Mouse (Mus musculus): ENCODE data around the gene Lgi4. TPM values are rescaled to one million over a fixed set of nuclear protein-coding genes. Genes with fewer than 3 reads are reported as not detected.
A peak's percentile ranks its signal among the peaks of the same experiment; 100 is the strongest.

The Lgi4 gene
- polyA plus RNA-seq (2015; fragmentation: Nextera tagmentation; extraction: Ambion mirVana) = 0.92 and 1.7 TPM in 2 replicates

DNA sequence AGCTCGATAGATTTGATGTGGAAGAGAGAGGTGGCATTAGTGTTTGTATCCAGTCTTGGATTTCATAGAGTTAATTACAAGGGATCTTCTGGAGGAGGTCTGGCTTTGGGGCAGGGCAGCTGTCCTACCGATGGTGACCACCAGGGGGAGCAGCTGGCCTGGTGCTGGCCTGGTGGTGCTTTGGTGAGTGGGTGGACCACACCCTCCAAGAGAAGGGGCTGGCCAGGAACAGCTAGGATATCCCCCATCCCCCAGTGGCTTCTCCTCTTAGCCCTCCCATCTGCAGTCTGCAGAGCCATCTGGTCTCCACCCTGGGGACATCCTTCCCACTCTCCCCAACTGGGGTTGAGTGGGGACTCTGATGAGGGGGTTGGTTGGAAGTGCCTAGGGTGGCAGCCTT, at the start of gene Lgi4:
TSS of gene Lgi4 (plus strand) at position 235 of the 400 bp plus-strand sequence.
- Histone ChIP-seq H3K4me3 (replicated peaks; ENCODE audit: low read length) (no peak within 1 kb of the TSS), H3K4me1 (ENCODE audit: control insufficient read depth, insufficient read depth, low read length) (peaks cover 10% of the 10 kb centered on the region; the same call in 1 of the 2 replicates), H3K9me3 (replicated peaks; ENCODE audit: control insufficient read depth, low read length) (no peaks in the 10 kb centered on the region), H3K27me3 (ENCODE audit: control insufficient read depth, insufficient read depth, low read length) (no peaks in the 10 kb centered on the region), H3K27ac (ENCODE audit: low read length) (no peak within 1 kb of the TSS), H3K36me3 (ENCODE audit: control insufficient read depth, insufficient read depth, low read length) (no peaks in the 10 kb centered on the region), H3K9ac (ENCODE audit: low read length) (peak within 1 kb of the TSS; percentile 26; the same call in 1 of the 2 replicates), H3K4me2 (ENCODE audit: low read depth, low read length) (no peak within 1 kb of the TSS)
- peak; percentile 41 for ATAC-seq (ENCODE audit: insufficient read depth, low FRiP score)
- 4% methylated on average over 2 of the region's 2 CpGs for WGBS

GRCm38 (mm10) chr7:31012971-31013370, 46.2 kb upstream of the Lgi4 start:
- Histone ChIP-seq H3K9ac (ENCODE audit: low read length) (no peak overlapping the region), H3K36me3 (ENCODE audit: control insufficient read depth, insufficient read depth, low read length) (no peaks in the 10 kb centered on the region), H3K4me1 (ENCODE audit: control insufficient read depth, insufficient read depth, low read length) (0 out of 2 replicates have a peak, but pooled peaks cover 5% of the 10 kb centered on the region), H3K27ac (ENCODE audit: low read length) (no peak overlapping the region), H3K4me2 (ENCODE audit: low read depth, low read length) (no peak overlapping the region), H3K9me3 (replicated peaks; ENCODE audit: control insufficient read depth, low read length) (no peaks in the 10 kb centered on the region), H3K4me3 (replicated peaks; ENCODE audit: low read length) (no peak overlapping the region), H3K27me3 (ENCODE audit: control insufficient read depth, insufficient read depth, low read length) (no peaks in the 10 kb centered on the region)
- 71% methylated on average over 5 of the region's 5 CpGs for WGBS
- no peak for ATAC-seq (ENCODE audit: insufficient read depth, low FRiP score)

DNA sequence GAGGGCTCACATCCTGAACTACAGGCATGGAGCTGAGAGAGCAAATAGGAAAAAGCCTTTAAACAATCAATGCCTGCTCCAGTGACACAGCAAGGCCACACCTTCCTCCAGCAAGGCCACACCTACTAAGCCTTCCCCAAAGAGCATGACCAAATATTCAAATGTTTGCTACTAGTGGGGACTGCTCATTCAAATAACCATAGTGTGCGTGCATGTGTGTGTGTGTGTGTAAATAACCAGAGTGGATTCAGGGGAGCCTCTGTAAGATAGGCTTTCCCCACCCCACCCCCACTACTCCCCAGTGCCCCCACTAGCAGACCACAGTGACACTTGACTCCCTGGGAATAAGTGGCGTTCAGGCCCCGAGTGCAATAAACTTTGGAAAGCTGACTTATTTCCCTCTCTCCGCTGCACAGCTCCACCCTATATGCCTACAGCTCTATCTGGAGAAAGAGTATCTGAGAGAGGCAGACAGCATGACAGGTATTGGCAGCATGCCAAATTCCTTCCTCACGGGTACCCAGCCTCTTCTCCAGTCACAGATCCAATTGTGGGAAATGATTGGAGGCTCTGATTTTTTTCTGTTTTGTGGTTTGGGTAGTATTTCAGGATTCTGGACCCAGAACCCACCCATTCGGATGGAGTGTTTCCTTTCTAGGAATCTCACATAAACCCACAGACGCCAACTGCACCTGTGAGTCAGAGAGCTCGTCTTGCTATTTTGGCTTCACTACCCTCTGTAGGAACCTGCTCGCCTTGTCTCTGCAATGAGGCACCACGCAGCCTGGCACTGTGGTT, 41.8 kb upstream of the Lgi4 start:
- WGBS = 31% methylated on average over 10 of the region's 10 CpGs
- H3K27ac ChIP-seq (ENCODE audit: low read length) = 0 out of 2 replicates have a peak overlapping the region, but pooled peaks have one; percentile 41
- 0 out of 2 replicates have a peak, but pooled peaks cover 5% of the 10 kb centered on the region for H3K4me1 ChIP-seq (ENCODE audit: control insufficient read depth, insufficient read depth, low read length)
- H3K27me3 ChIP-seq (ENCODE audit: control insufficient read depth, insufficient read depth, low read length) = no peaks in the 10 kb centered on the region
- H3K9me3 ChIP-seq (replicated peaks; ENCODE audit: control insufficient read depth, low read length) = no peaks in the 10 kb centered on the region
- peak; percentile 76 for ATAC-seq (ENCODE audit: insufficient read depth, low FRiP score)
- no peak overlapping the region for H3K4me3 ChIP-seq (replicated peaks; ENCODE audit: low read length)
- no peaks in the 10 kb centered on the region for H3K36me3 ChIP-seq (ENCODE audit: control insufficient read depth, insufficient read depth, low read length)
- no peak overlapping the region for H3K4me2 ChIP-seq (ENCODE audit: low read depth, low read length)
- no peak overlapping the region for H3K9ac ChIP-seq (ENCODE audit: low read length)

DNA sequence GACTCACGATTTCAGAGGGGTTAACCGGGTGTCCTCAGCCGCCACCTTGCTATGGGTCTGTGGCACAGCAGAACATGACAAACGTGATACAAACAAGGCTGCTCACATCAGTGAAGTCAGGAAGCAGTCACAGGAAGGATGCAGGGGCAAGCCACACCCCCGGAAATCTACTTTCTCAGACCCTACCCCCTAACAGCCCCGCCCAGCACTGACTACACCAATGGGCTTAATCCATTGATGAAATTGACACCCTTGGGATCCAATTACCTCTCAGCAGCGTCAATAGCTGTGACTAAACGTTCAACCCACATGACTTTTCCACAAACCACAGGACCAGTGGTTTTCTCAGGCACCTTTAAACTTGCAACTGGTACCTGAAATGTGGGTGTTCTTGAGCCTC, 30.5 kb upstream of the Lgi4 start:
- ATAC-seq (ENCODE audit: insufficient read depth, low FRiP score) = no peak
- H3K36me3 ChIP-seq (ENCODE audit: control insufficient read depth, insufficient read depth, low read length) = no peaks in the 10 kb centered on the region
- H3K9me3 ChIP-seq (replicated peaks; ENCODE audit: control insufficient read depth, low read length) = no peaks in the 10 kb centered on the region
- H3K9ac ChIP-seq (ENCODE audit: low read length) = no peak overlapping the region
- H3K4me3 ChIP-seq (replicated peaks; ENCODE audit: low read length) = no peak overlapping the region
- 65% methylated on average over 8 of the region's 8 CpGs for WGBS
- H3K27ac ChIP-seq (ENCODE audit: low read length) = no peak overlapping the region
- no peak overlapping the region for H3K4me2 ChIP-seq (ENCODE audit: low read depth, low read length)
- no peaks in the 10 kb centered on the region for H3K4me1 ChIP-seq (ENCODE audit: control insufficient read depth, insufficient read depth, low read length)
- no peaks in the 10 kb centered on the region for H3K27me3 ChIP-seq (ENCODE audit: control insufficient read depth, insufficient read depth, low read length)

GRCm38 (mm10) chr7:31030717-31031116, 28.4 kb upstream of the Lgi4 start:
- Histone ChIP-seq H3K27me3 (ENCODE audit: control insufficient read depth, insufficient read depth, low read length) (no peaks in the 10 kb centered on the region), H3K27ac (ENCODE audit: low read length) (no peak overlapping the region), H3K4me1 (ENCODE audit: control insufficient read depth, insufficient read depth, low read length) (no peaks in the 10 kb centered on the region), H3K9ac (ENCODE audit: low read length) (no peak overlapping the region), H3K9me3 (replicated peaks; ENCODE audit: control insufficient read depth, low read length) (no peaks in the 10 kb centered on the region), H3K4me2 (ENCODE audit: low read depth, low read length) (no peak overlapping the region), H3K36me3 (ENCODE audit: control insufficient read depth, insufficient read depth, low read length) (no peaks in the 10 kb centered on the region), H3K4me3 (replicated peaks; ENCODE audit: low read length) (no peak overlapping the region)
- WGBS = 72% methylated on average over 2 of the region's 2 CpGs
- ATAC-seq (ENCODE audit: insufficient read depth, low FRiP score) = no peak

GRCm38 (mm10) chr7:31031731-31032130, 27.4 kb upstream of the Lgi4 start:
- H3K4me1 ChIP-seq (ENCODE audit: control insufficient read depth, insufficient read depth, low read length) = no peaks in the 10 kb centered on the region
- no peak overlapping the region for H3K4me2 ChIP-seq (ENCODE audit: low read depth, low read length)
- H3K9ac ChIP-seq (ENCODE audit: low read length) = no peak overlapping the region
- ATAC-seq (ENCODE audit: insufficient read depth, low FRiP score) = no peak
- H3K4me3 ChIP-seq (replicated peaks; ENCODE audit: low read length) = no peak overlapping the region
- no peaks in the 10 kb centered on the region for H3K27me3 ChIP-seq (ENCODE audit: control insufficient read depth, insufficient read depth, low read length)
- 70% methylated on average over 7 of the region's 7 CpGs for WGBS
- H3K27ac ChIP-seq (ENCODE audit: low read length) = no peak overlapping the region
- H3K36me3 ChIP-seq (ENCODE audit: control insufficient read depth, insufficient read depth, low read length) = no peaks in the 10 kb centered on the region
- H3K9me3 ChIP-seq (replicated peaks; ENCODE audit: control insufficient read depth, low read length) = no peaks in the 10 kb centered on the region

DNA sequence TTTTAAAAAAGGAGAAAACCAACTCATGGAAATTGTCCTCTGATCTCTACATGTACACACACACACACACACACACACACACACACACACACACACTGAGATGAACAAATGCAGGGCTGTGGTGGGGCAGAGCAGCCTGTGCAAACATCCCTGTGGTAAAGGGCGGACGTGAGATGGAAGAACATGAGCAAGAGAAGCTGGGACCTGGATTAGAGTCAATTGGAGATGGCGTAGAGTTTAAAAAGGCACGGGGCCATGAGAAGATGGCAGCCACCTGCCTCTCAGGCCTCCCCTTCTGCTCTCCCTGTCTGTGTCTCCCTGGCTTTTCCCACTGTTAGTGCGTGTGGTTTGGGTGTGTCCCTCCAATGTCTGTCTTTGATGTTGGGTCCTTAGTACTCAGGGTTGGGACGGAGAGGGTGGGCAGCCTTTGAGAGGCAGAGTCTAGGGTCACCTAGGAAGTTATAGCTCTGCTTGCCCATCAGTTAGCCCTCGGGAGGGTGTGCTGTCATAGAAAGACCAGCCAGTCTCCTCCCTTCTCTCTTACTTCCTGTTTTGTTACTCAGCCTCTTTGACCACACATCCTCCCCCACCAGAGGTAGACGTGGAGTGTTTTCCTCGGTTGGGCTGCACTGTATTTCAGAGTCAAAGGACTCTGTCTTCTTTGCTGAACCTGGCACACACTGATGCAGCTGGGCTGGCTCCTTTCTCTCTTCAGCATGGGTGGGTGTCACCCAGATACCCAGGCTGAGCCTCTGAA, 25.6 kb upstream of the Lgi4 start:
- Histone ChIP-seq H3K9ac (ENCODE audit: low read length) (no peak overlapping the region), H3K4me1 (ENCODE audit: control insufficient read depth, insufficient read depth, low read length) (no peaks in the 10 kb centered on the region), H3K9me3 (replicated peaks; ENCODE audit: control insufficient read depth, low read length) (no peaks in the 10 kb centered on the region), H3K4me2 (ENCODE audit: low read depth, low read length) (no peak overlapping the region), H3K27ac (ENCODE audit: low read length) (no peak overlapping the region), H3K27me3 (ENCODE audit: control insufficient read depth, insufficient read depth, low read length) (no peaks in the 10 kb centered on the region), H3K36me3 (ENCODE audit: control insufficient read depth, insufficient read depth, low read length) (no peaks in the 10 kb centered on the region), H3K4me3 (replicated peaks; ENCODE audit: low read length) (no peak overlapping the region)
- 41% methylated on average over 9 of the region's 9 CpGs for WGBS
- peak; percentile 27; the same call in 1 of the 2 replicates for ATAC-seq (ENCODE audit: insufficient read depth, low FRiP score)

DNA sequence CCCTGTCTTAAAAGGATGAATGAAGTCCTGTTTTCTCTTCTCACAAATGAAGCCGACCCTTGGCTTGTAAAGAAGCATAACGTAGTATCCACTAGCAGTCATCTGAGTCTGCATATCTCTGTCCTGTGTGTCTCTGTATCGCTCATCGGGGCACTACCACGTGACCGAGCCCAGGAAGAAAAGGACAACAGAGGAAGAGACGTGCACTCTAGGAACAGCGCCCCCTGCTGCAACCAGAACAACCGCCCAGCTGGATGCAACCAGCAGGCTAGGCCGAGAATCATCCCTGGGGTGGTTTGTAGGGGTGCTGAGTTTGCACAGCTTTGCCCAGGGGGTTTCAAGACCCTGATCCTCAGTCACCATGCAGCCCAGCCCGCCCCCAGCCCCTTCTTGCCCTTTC, 24.4 kb upstream of the Lgi4 start:
- Histone ChIP-seq H3K9ac (ENCODE audit: low read length) (no peak overlapping the region), H3K4me2 (ENCODE audit: low read depth, low read length) (no peak overlapping the region), H3K9me3 (replicated peaks; ENCODE audit: control insufficient read depth, low read length) (no peaks in the 10 kb centered on the region), H3K36me3 (ENCODE audit: control insufficient read depth, insufficient read depth, low read length) (no peaks in the 10 kb centered on the region), H3K27me3 (ENCODE audit: control insufficient read depth, insufficient read depth, low read length) (no peaks in the 10 kb centered on the region), H3K27ac (ENCODE audit: low read length) (no peak overlapping the region), H3K4me1 (ENCODE audit: control insufficient read depth, insufficient read depth, low read length) (no peaks in the 10 kb centered on the region), H3K4me3 (replicated peaks; ENCODE audit: low read length) (no peak overlapping the region)
- no peak for ATAC-seq (ENCODE audit: insufficient read depth, low FRiP score)
- WGBS = 68% methylated on average over 11 of the region's 11 CpGs

- H3K27ac ChIP-seq (ENCODE audit: low read length) = no peak overlapping the region
- H3K27me3 ChIP-seq (ENCODE audit: control insufficient read depth, insufficient read depth, low read length) = no peaks in the 10 kb centered on the region; the same call in 1 of the 2 replicates
- no peaks in the 10 kb centered on the region for H3K9me3 ChIP-seq (replicated peaks; ENCODE audit: control insufficient read depth, low read length)
- no peaks in the 10 kb centered on the region for H3K4me1 ChIP-seq (ENCODE audit: control insufficient read depth, insufficient read depth, low read length)
- H3K4me2 ChIP-seq (ENCODE audit: low read depth, low read length) = no peak overlapping the region
- no peak overlapping the region for H3K9ac ChIP-seq (ENCODE audit: low read length)
- H3K36me3 ChIP-seq (ENCODE audit: control insufficient read depth, insufficient read depth, low read length) = no peaks in the 10 kb centered on the region
- no peak overlapping the region for H3K4me3 ChIP-seq (replicated peaks; ENCODE audit: low read length)
- no peak for ATAC-seq (ENCODE audit: insufficient read depth, low FRiP score)
- 77% methylated on average over 11 of the region's 11 CpGs for WGBS
Measured at GRCm38 (mm10) chr7:31035291-31035690, 23.9 kb upstream of the Lgi4 start.
